7 mouse cellular contexts compared by ENCODE assay signal in genomic region chr11:100581756-100582155, GRCm38 (mm10). TPM values are rescaled to one million over a fixed set of nuclear protein-coding genes. Genes with fewer than 3 reads are reported as not detected.
DNase-seq lines count a peak whose midpoint lies in the region; ATAC-seq and TF ChIP-seq lines count a peak whose summit lies in the region.

No protein-coding gene starts in this region.

- peak; percentile 36 for DNase-seq in lung, embryonic 14.5 days
- DNase-seq in lung, postnatal 10 days = no peak
- peak; percentile 61 for DNase-seq in adrenal gland, postnatal 25 days
- peak; percentile 52 to 57 for DNase-seq in frontal cortex, adult 2 months (ENCODE audit: extremely low spot score in 1 of 2, low spot score in 1 of 2)
- peak; percentile 86 for DNase-seq in layer of hippocampus, adult 9-11 months
- peak; percentile 65 to 71 for DNase-seq in thymus, postnatal 36 days

- no peak overlapping the region for H3K4me2 ChIP-seq in lung, embryonic 14.5 days
- no peak overlapping the region for H3K4me2 ChIP-seq in midbrain, embryonic 15.5 days

- no peak overlapping the region for H3K9ac ChIP-seq in lung, embryonic 14.5 days
- H3K9ac ChIP-seq in midbrain, embryonic 15.5 days = no peak overlapping the region

- peaks cover 87% of the 10 kb centered on the region for H3K36me3 ChIP-seq in lung, embryonic 14.5 days (ENCODE audit: insufficient read depth)
- peaks cover 66% of the 10 kb centered on the region for H3K36me3 ChIP-seq in midbrain, embryonic 15.5 days (replicated peaks)

- H3K27me3 ChIP-seq in lung, embryonic 14.5 days (ENCODE audit: insufficient read depth, low read length) = no peaks in the 10 kb centered on the region
- no peaks in the 10 kb centered on the region for H3K27me3 ChIP-seq in midbrain, embryonic 15.5 days (replicated peaks)

- no peak for TF ChIP-seq CTCF in lung, embryonic 14.5 days (IDR thresholded peaks at IDR 0.05; ENCODE audit: low read depth)

- H3K9me3 ChIP-seq in lung, embryonic 14.5 days (ENCODE audit: low read depth, low read length) = no peaks in the 10 kb centered on the region
- H3K9me3 ChIP-seq in midbrain, embryonic 15.5 days = no peaks in the 10 kb centered on the region

- ATAC-seq in lung, embryonic 14.5 days (ENCODE audit: insufficient read depth) = no peak
- ATAC-seq in midbrain, embryonic 15.5 days (replicated peaks) = no peak

- WGBS in lung, embryonic 14.5 days = 68% methylated on average over 4 of the region's 4 CpGs
- 63% methylated on average over 4 of the region's 4 CpGs for WGBS in midbrain, embryonic 15.5 days

- H3K4me3 ChIP-seq in lung, embryonic 14.5 days (ENCODE audit: low read depth, low read length) = no peak overlapping the region
- H3K4me3 ChIP-seq in midbrain, embryonic 15.5 days = no peak overlapping the region

- no peaks in the 10 kb centered on the region for H3K4me1 ChIP-seq in lung, embryonic 14.5 days (ENCODE audit: insufficient read depth)
- no peaks in the 10 kb centered on the region for H3K4me1 ChIP-seq in midbrain, embryonic 15.5 days

- no peak overlapping the region for H3K27ac ChIP-seq in lung, embryonic 14.5 days (ENCODE audit: low read depth)
- no peak overlapping the region for H3K27ac ChIP-seq in midbrain, embryonic 15.5 days

RNA-seq across cellular contexts. Expression of gene Cnp, which starts 7.1 kb away (rescaled TPM):
- polyA plus RNA-seq in lung, embryonic 14.5 days (2014; fragmentation: Nextera tagmentation; extraction: Ambion mirVana) = 24.4 and 25.4 TPM in 2 replicates
- total RNA-seq in adrenal gland, postnatal 25 days (2021) = 35.4 and 57.8 TPM in 2 replicates
- polyA plus RNA-seq in frontal cortex, adult 2 months (2012; rRNA removed) = 227 and 230 TPM in 2 replicates
- polyA plus RNA-seq in midbrain, embryonic 15.5 days (2015; fragmentation: Nextera tagmentation; extraction: Ambion mirVana) = 38.3 and 40.0 TPM in 2 replicates

RNA-seq across cellular contexts. Expression of gene Ttc25, which starts 36.3 kb away (rescaled TPM):
- 0.74 and 0.87 TPM in 2 replicates for polyA plus RNA-seq in lung, embryonic 14.5 days (2014; fragmentation: Nextera tagmentation; extraction: Ambion mirVana)
- 4.1 and 5.5 TPM in 2 replicates for total RNA-seq in adrenal gland, postnatal 25 days (2021)
- polyA plus RNA-seq in frontal cortex, adult 2 months (2012; rRNA removed) = 1.5 and 2.0 TPM in 2 replicates
- polyA plus RNA-seq in midbrain, embryonic 15.5 days (2015; fragmentation: Nextera tagmentation; extraction: Ambion mirVana) = 1.8 and 2.4 TPM in 2 replicates

RNA-seq across cellular contexts. Expression of gene Nkiras2, which starts 37.3 kb away (rescaled TPM):
- 60.3 and 65.4 TPM in 2 replicates for polyA plus RNA-seq in lung, embryonic 14.5 days (2014; fragmentation: Nextera tagmentation; extraction: Ambion mirVana)
- 40.3 and 46.8 TPM in 2 replicates for total RNA-seq in adrenal gland, postnatal 25 days (2021)
- polyA plus RNA-seq in frontal cortex, adult 2 months (2012; rRNA removed) = 23.5 and 27.3 TPM in 2 replicates
- polyA plus RNA-seq in midbrain, embryonic 15.5 days (2015; fragmentation: Nextera tagmentation; extraction: Ambion mirVana) = 111 and 115 TPM in 2 replicates

RNA-seq across cellular contexts. Expression of gene Dnajc7, which starts 38.2 kb away (rescaled TPM):
- 71.6 and 79.4 TPM in 2 replicates for polyA plus RNA-seq in lung, embryonic 14.5 days (2014; fragmentation: Nextera tagmentation; extraction: Ambion mirVana)
- total RNA-seq in adrenal gland, postnatal 25 days (2021) = 237 and 251 TPM in 2 replicates
- 224 and 228 TPM in 2 replicates for polyA plus RNA-seq in frontal cortex, adult 2 months (2012; rRNA removed)
- 298 and 326 TPM in 2 replicates for polyA plus RNA-seq in midbrain, embryonic 15.5 days (2015; fragmentation: Nextera tagmentation; extraction: Ambion mirVana)

RNA-seq across cellular contexts. Expression of gene Acly, which starts 54.0 kb away (rescaled TPM):
- polyA plus RNA-seq in lung, embryonic 14.5 days (2014; fragmentation: Nextera tagmentation; extraction: Ambion mirVana) = 140 and 146 TPM in 2 replicates
- total RNA-seq in adrenal gland, postnatal 25 days (2021) = 1,778 and 1,859 TPM in 2 replicates
- 108 and 113 TPM in 2 replicates for polyA plus RNA-seq in frontal cortex, adult 2 months (2012; rRNA removed)
- 225 and 227 TPM in 2 replicates for polyA plus RNA-seq in midbrain, embryonic 15.5 days (2015; fragmentation: Nextera tagmentation; extraction: Ambion mirVana)
